Mouse (Mus musculus) limb, embryonic 11.5 days (tissue): ENCODE results near the gene Bicdl1. TPM values are rescaled to one million over a fixed set of nuclear protein-coding genes. Genes with fewer than 3 reads are reported as not detected.

ENCODE experiments used
- ATAC-seq: fragments of 200-750 bp; cut with Nextera tagmentation; 2 replicates; pipeline ENCODE4 v1.8.0; 2017; ENCODE audit warnings: low read depth; ENCODE audit not compliant: insufficient number of reproducible peaks, low FRiP score, low TSS enrichment
- DNase-seq: peaks from one replicate; pipeline ENCODE4 v3.0.0-alpha.2; 2015; ENCODE audit warnings: low spot score
- H3K27ac ChIP-seq: fragments of 300-500 bp; sonication (generic); replicated peaks from 2 replicates; pipeline ENCODE4 v1.5.1; 2014; ENCODE audit warnings: low read depth, mild to moderate bottlenecking, low read length
- H3K27me3 ChIP-seq: fragments of 300-500 bp; sonication (generic); 2 replicates; pipeline ENCODE4 v1.6.1; 2014; ENCODE audit warnings: mild to moderate bottlenecking, low read length, mixed read lengths; ENCODE audit not compliant: control insufficient read depth, insufficient read depth
- H3K36me3 ChIP-seq: fragments of 300-500 bp; sonication (generic); 2 replicates; pipeline ENCODE4 v1.6.1; 2014; ENCODE audit warnings: mild to moderate bottlenecking, low read length, moderate library complexity, mixed read lengths; ENCODE audit not compliant: control insufficient read depth, insufficient read depth
- H3K4me1 ChIP-seq: fragments of 300-500 bp; sonication (generic); 2 replicates; pipeline ENCODE4 v1.6.1; 2014; ENCODE audit warnings: low read length, mixed read lengths; ENCODE audit not compliant: control insufficient read depth, insufficient read depth
- H3K4me2 ChIP-seq: fragments of 300-500 bp; sonication (generic); 2 replicates; pipeline ENCODE4 v1.6.1; 2014; ENCODE audit warnings: low read depth, mild to moderate bottlenecking, moderate library complexity; ENCODE audit not compliant: severe bottlenecking
- H3K4me3 ChIP-seq: fragments of 300-500 bp; sonication (generic); 2 replicates; pipeline ENCODE4 v1.5.1; 2014; ENCODE audit warnings: low read depth, low read length
- H3K9ac ChIP-seq: fragments of 300-500 bp; sonication (generic); 2 replicates; pipeline ENCODE4 v1.6.1; 2014; ENCODE audit warnings: mild to moderate bottlenecking, low read length
- H3K9me3 ChIP-seq: fragments of 300-500 bp; sonication (generic); 2 replicates; pipeline ENCODE4 v1.6.1; 2016; ENCODE audit warnings: low read length; ENCODE audit not compliant: control insufficient read depth
- WGBS: fragments of 180-500 bp; shearing (Covaris S2); extraction: QIAGEN DNeasy Blood & Tissue Kit; methylation state at CpG from one replicate; pipeline ENCODE4 v1.1.7; 2014; 5-methylcytosine and 5-hydroxymethylcytosine counted together
- polyA plus RNA-seq: library from polyadenylated mRNA; unstranded; fragments of >200 nt; fragmentation: Nextera tagmentation; extraction: Ambion mirVana; gene quantifications from 2 replicates; pipeline ENCODE4 v1.2.1, GENCODE M21; 2014

The Bicdl1 gene
- polyA plus RNA-seq, 1 experiment from 2014 or later, result 6.9 TPM

GRCm38 (mm10) chr5:115722188-115722959, 9.0 kb downstream of the Bicdl1 start:
- Histone ChIP-seq H3K9ac (no peak overlapping the region), H3K27ac (no peak overlapping the region), H3K4me2 (no peak overlapping the region), H3K36me3 (no peaks in the 10 kb centered on the region), H3K9me3 (no peaks in the 10 kb centered on the region), H3K27me3 (no peaks in the 10 kb centered on the region), H3K4me3 (no peak overlapping the region), H3K4me1 (no peaks in the 10 kb centered on the region)
- ATAC-seq (no peak), DNase-seq (no peak)
- 84% methylated on average over 21 of the region's 21 CpGs for WGBS

GRCm38 (mm10) chr5:115720761-115721160, 10.7 kb downstream of the Bicdl1 start:
- Histone ChIP-seq H3K4me2 (no peak overlapping the region), H3K36me3 (no peaks in the 10 kb centered on the region), H3K4me3 (no peak overlapping the region), H3K27ac (no peak overlapping the region), H3K9me3 (no peaks in the 10 kb centered on the region), H3K9ac (no peak overlapping the region), H3K4me1 (no peaks in the 10 kb centered on the region), H3K27me3 (no peaks in the 10 kb centered on the region)
- 32% methylated on average over 3 of the region's 3 CpGs for WGBS
- DNase-seq (no peak), ATAC-seq (no peak)

DNA sequence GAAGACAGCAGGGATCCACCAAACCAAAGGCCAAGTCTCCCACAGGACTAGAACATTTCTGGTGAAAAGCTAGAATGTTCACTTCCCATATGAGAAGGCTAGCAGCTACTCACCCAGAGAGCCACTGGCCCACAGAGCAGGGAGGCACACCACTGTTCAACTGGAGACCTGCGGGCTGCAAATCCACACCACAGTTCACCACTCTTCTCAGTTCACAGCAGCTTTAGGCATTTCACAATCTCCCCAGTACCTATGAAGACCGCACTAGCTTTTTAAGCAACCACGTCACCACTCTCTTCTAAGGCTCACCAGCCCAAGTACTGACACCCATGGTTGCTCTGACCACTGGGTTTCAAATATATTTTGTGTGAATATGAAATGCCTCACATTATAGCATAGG, 13.7 kb downstream of the Bicdl1 start:
- no peak overlapping the region for H3K9ac ChIP-seq
- ATAC-seq (no peak), DNase-seq (no peak)
- no peaks in the 10 kb centered on the region for H3K36me3 ChIP-seq
- no peaks in the 10 kb centered on the region for H3K9me3 ChIP-seq
- no peak overlapping the region for H3K4me3 ChIP-seq
- WGBS, result 93% methylated on average over 3 of the region's 3 CpGs
- no peaks in the 10 kb centered on the region for H3K4me1 ChIP-seq
- no peak overlapping the region for H3K4me2 ChIP-seq
- no peaks in the 10 kb centered on the region for H3K27me3 ChIP-seq
- H3K27ac ChIP-seq, result no peak overlapping the region

- Histone ChIP-seq H3K27me3 (no peaks in the 10 kb centered on the region), H3K27ac (no peak overlapping the region), H3K4me3 (no peak overlapping the region), H3K4me2 (no peak overlapping the region), H3K9me3 (no peaks in the 10 kb centered on the region), H3K36me3 (no peaks in the 10 kb centered on the region), H3K9ac (no peak overlapping the region), H3K4me1 (no peaks in the 10 kb centered on the region)
- DNase-seq (no peak), ATAC-seq (no peak)
- WGBS, result 77% methylated on average over 3 of the region's 3 CpGs
These were observed 14.3 kb downstream of the Bicdl1 start for GRCm38 (mm10) chr5:115717106-115717505.

- H3K27ac ChIP-seq, result no peak overlapping the region
- DNase-seq (no peak), ATAC-seq (no peak)
- no peak overlapping the region for H3K4me2 ChIP-seq
- no peak overlapping the region for H3K9ac ChIP-seq
- no peaks in the 10 kb centered on the region for H3K27me3 ChIP-seq
- no peaks in the 10 kb centered on the region for H3K9me3 ChIP-seq
- H3K36me3 ChIP-seq, result no peaks in the 10 kb centered on the region
- 77% methylated on average over 6 of the region's 6 CpGs for WGBS
- H3K4me3 ChIP-seq, result no peak overlapping the region
- no peaks in the 10 kb centered on the region for H3K4me1 ChIP-seq
These were observed 15.0 kb downstream of the Bicdl1 start for GRCm38 (mm10) chr5:115716426-115716825.

- no peak for ATAC-seq
- WGBS, result 85% methylated on average over 7 of the region's 7 CpGs
These were observed 16.7 kb downstream of the Bicdl1 start for GRCm38 (mm10) chr5:115714761-115715160.

DNA sequence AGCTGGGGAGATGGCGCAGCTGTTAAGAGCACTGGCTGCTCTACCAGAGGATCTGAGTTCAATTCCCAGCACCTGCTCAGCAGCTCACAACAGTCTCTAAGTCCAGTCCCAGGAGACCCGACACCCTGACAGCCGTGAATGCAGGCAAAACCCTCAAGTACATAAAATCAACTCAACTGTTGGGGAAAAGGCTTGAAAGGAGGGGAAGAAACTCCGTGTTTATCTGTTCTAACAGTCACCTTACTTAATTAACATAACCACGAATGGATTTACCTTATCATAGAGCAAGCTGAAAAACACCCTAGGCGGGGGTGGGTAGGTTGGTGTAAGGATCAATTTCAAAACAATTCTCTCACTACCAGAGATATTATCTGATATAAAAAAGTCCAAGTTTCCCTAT, 18.9 kb downstream of the Bicdl1 start:
- Histone ChIP-seq H3K36me3 (no peaks in the 10 kb centered on the region), H3K4me2 (no peak overlapping the region), H3K4me1 (no peaks in the 10 kb centered on the region), H3K27me3 (no peaks in the 10 kb centered on the region), H3K4me3 (no peak overlapping the region), H3K9ac (no peak overlapping the region), H3K27ac (no peak overlapping the region), H3K9me3 (no peaks in the 10 kb centered on the region)
- ATAC-seq, result no peak
- DNase-seq, result no peak
- 68% methylated on average over 6 of the region's 6 CpGs for WGBS

More at GRCm38 (mm10) chr5:115714761-115715160, 16.7 kb downstream of the Bicdl1 start:
- no peaks in the 10 kb centered on the region for H3K36me3 ChIP-seq
- H3K4me2 ChIP-seq, result no peak overlapping the region
- no peak overlapping the region for H3K27ac ChIP-seq
- no peaks in the 10 kb centered on the region for H3K27me3 ChIP-seq
- no peaks in the 10 kb centered on the region for H3K9me3 ChIP-seq
- DNase-seq, result no peak
- no peak overlapping the region for H3K9ac ChIP-seq
- no peaks in the 10 kb centered on the region for H3K4me1 ChIP-seq
- no peak overlapping the region for H3K4me3 ChIP-seq

- no peak for DNase-seq
- H3K9me3 ChIP-seq, result no peaks in the 10 kb centered on the region
These were observed 19.6 kb downstream of the Bicdl1 start for GRCm38 (mm10) chr5:115711636-115712419.

More at GRCm38 (mm10) chr5:115711636-115712419, 19.6 kb downstream of the Bicdl1 start:
- 87% methylated on average over 11 of the region's 11 CpGs for WGBS
- no peak overlapping the region for H3K4me2 ChIP-seq
- no peaks in the 10 kb centered on the region for H3K27me3 ChIP-seq
- no peak for ATAC-seq
- no peak overlapping the region for H3K9ac ChIP-seq
- no peak overlapping the region for H3K4me3 ChIP-seq
- H3K27ac ChIP-seq, result no peak overlapping the region
- no peaks in the 10 kb centered on the region for H3K36me3 ChIP-seq
- no peaks in the 10 kb centered on the region for H3K4me1 ChIP-seq
